Mouse (Mus musculus): ENCODE measurements around the gene Armc2.
"Not testable (repeated sequence)": the region's sequence is repeated elsewhere in the genome, so short reads cannot be mapped to it uniquely, and the experiment has no call there.

DNA sequence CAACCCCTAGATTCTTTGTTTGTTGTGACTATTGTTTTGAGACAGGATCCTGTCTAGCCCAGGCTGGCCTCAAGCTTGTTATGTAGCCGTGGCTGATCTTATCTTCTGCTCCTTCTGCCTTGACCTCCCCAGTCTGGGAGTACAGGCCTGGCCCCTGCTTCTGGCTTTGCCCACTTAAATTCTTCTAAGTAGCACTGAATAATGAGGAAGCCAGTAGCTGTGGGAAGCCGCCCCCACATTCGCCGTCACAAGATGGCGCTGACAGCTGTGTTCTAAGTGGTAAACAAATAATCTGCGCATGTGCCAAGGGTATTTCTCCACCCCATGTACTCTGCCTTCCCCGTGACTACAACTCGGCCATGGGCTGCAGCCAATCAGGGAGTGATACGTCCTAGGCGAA lies 65.9 kb downstream of the Armc2 start:
- TF ChIP-seq CTCF (IDR thresholded peaks at IDR 0.05; ENCODE audit: low read depth, low read length); POLR2A (IDR thresholded peaks at IDR 0.05; ENCODE audit: insufficient read depth, low read length): not testable (repeated sequence)
